Mouse (Mus musculus): Measurements from ENCODE around the gene Map3k14.
A peak's percentile ranks its signal among the peaks of the same experiment; 100 is the strongest.

The Map3k14 gene

GRCm38 (mm10) chr11:103210291-103210690, 57.0 kb downstream of the Map3k14 start:
- no peak for DNase-seq (ENCODE audit: low spot score in 2 of 2)

- DNase-seq (ENCODE audit: low spot score in 2 of 2), result no peak
Observed at GRCm38 (mm10) chr11:103208458-103208857, 58.8 kb downstream of the Map3k14 start, which contains the start of gene 1700023F06Rik. TSS of gene 1700023F06Rik (minus strand) at chr11:103208558.

- no peak for DNase-seq (ENCODE audit: low spot score in 2 of 2)
Observed at GRCm38 (mm10) chr11:103206203-103206602, 61.1 kb downstream of the Map3k14 start.

GRCm38 (mm10) chr11:103202376-103202775, 64.9 kb downstream of the Map3k14 start:
- DNase-seq (ENCODE audit: low spot score in 2 of 2), result no peak

- peak; percentile 85 for DNase-seq (ENCODE audit: low spot score in 2 of 2)
Observed at GRCm38 (mm10) chr11:103201664-103202063, 65.6 kb downstream of the Map3k14 start.

GRCm38 (mm10) chr11:103198911-103199803, 68.1 kb downstream of the Map3k14 start:
- peak; percentile 85 to 89 for DNase-seq (ENCODE audit: low spot score in 2 of 2)

- DNase-seq (ENCODE audit: low spot score in 2 of 2), result no peak
Observed at GRCm38 (mm10) chr11:103198339-103198738, 68.9 kb downstream of the Map3k14 start.

GRCm38 (mm10) chr11:103197340-103197739, 69.9 kb downstream of the Map3k14 start:
- DNase-seq (ENCODE audit: low spot score in 2 of 2), result peak; percentile 67 to 81

GRCm38 (mm10) chr11:103195656-103196055, 71.6 kb downstream of the Map3k14 start:
- DNase-seq (ENCODE audit: low spot score in 2 of 2), result no peak

GRCm38 (mm10) chr11:103195236-103195635, 72.0 kb downstream of the Map3k14 start:
- DNase-seq (ENCODE audit: low spot score in 2 of 2), result no peak

GRCm38 (mm10) chr11:103193825-103194168, 73.5 kb downstream of the Map3k14 start:
- peak in 1 of 2 experiments; percentile 28 for DNase-seq (ENCODE audit: low spot score in 2 of 2)

GRCm38 (mm10) chr11:103192956-103193824, 74.1 kb downstream of the Map3k14 start:
- DNase-seq (ENCODE audit: low spot score in 2 of 2), result peak; percentile 67 to 74

GRCm38 (mm10) chr11:103192230-103192955, 74.9 kb downstream of the Map3k14 start:
- peak; percentile 77 to 84 for DNase-seq (ENCODE audit: low spot score in 2 of 2)

GRCm38 (mm10) chr11:103184891-103185290, 82.4 kb downstream of the Map3k14 start:
- DNase-seq (ENCODE audit: low spot score in 2 of 2), result peak in 1 of 2 experiments; percentile 56

GRCm38 (mm10) chr11:103181911-103182310, 85.4 kb downstream of the Map3k14 start:
- DNase-seq (ENCODE audit: low spot score in 2 of 2), result no peak

GRCm38 (mm10) chr11:103181349-103181748, 85.9 kb downstream of the Map3k14 start:
- DNase-seq (ENCODE audit: low spot score in 2 of 2), result no peak

- DNase-seq (ENCODE audit: low spot score in 2 of 2), result no peak
Observed at GRCm38 (mm10) chr11:103180426-103180825, 86.8 kb downstream of the Map3k14 start.

GRCm38 (mm10) chr11:103178748-103179147, 88.5 kb downstream of the Map3k14 start:
- DNase-seq (ENCODE audit: low spot score in 2 of 2), result no peak

- DNase-seq (ENCODE audit: low spot score in 2 of 2), result no peak
Observed at GRCm38 (mm10) chr11:103177815-103178485, 89.3 kb downstream of the Map3k14 start.

- no peak for DNase-seq (ENCODE audit: low spot score in 2 of 2)
Observed at GRCm38 (mm10) chr11:103177216-103177615, 90.1 kb downstream of the Map3k14 start.

- DNase-seq (ENCODE audit: low spot score in 2 of 2), result no peak
Observed at GRCm38 (mm10) chr11:103176510-103176909, 90.8 kb downstream of the Map3k14 start.

Measured in frontal cortex, postnatal 36 days (tissue).